Mouse (Mus musculus) thymus, adult 2 months (tissue): ENCODE data around the gene Ubqlnl.

Source experiments
- CTCF ChIP-seq: fragments of 200-500 bp; IDR thresholded peaks from 2 replicates; pipeline ENCODE4 v1.5.1; 2012; ENCODE audit warnings: mild to moderate bottlenecking, control low read depth, low read length, moderate library complexity, borderline replicate concordance; ENCODE audit not compliant: control insufficient read depth, poor library complexity, insufficient read depth; ENCODE audit errors: extremely low read depth
- POLR2A ChIP-seq: fragments of 200-500 bp; IDR thresholded peaks from 2 replicates; pipeline ENCODE4 v1.6.1; 2012; ENCODE audit warnings: mild to moderate bottlenecking, low read length, control low read depth, moderate library complexity; ENCODE audit not compliant: control insufficient read depth, poor library complexity, insufficient read depth; ENCODE audit errors: extremely low read depth

- TF ChIP-seq CTCF, result no peak
- TF ChIP-seq POLR2A, result no peak
These were observed 46.2 kb downstream of the Ubqlnl start for GRCm38 (mm10) chr7:104103913-104104756.
